Mouse (Mus musculus): ENCODE measurements around the gene Dohh.
A peak's percentile ranks its signal among the peaks of the same experiment; 100 is the strongest.

Dohh gene

GRCm38 (mm10) chr10:81345162-81345534, 39.1 kb upstream of the Dohh start:
- H3K4me1 ChIP-seq (replicated peaks; ENCODE audit: low read depth, low read length): peaks cover 84% of the 10 kb centered on the region
- H3K4me3 ChIP-seq (replicated peaks; ENCODE audit: low read length): no peak overlapping the region
- H3K9me3 ChIP-seq (ENCODE audit: low read length): no peaks in the 10 kb centered on the region
- TF ChIP-seq POU5F1 (IDR thresholded peaks at IDR 0.05; ENCODE audit: borderline replicate concordance, low read length) (no peak), NANOG (IDR thresholded peaks at IDR 0.05; ENCODE audit: borderline replicate concordance, low read length) (no peak), CTCF (conservative IDR thresholded peaks at IDR 0.05; ENCODE audit: low read length) (no peak)
- peaks cover 29% of the 10 kb centered on the region for H3K36me3 ChIP-seq (ENCODE audit: insufficient read depth, low read length)
- peaks cover 37% of the 10 kb centered on the region for H3K27me3 ChIP-seq (ENCODE audit: insufficient read depth, low read length)

- peaks cover 37% of the 10 kb centered on the region for H3K27me3 ChIP-seq (ENCODE audit: insufficient read depth, low read length)
- TF ChIP-seq NANOG (IDR thresholded peaks at IDR 0.05; ENCODE audit: borderline replicate concordance, low read length) (no peak), CTCF (conservative IDR thresholded peaks at IDR 0.05; ENCODE audit: low read length) (no peak), POU5F1 (IDR thresholded peaks at IDR 0.05; ENCODE audit: borderline replicate concordance, low read length) (no peak)
- H3K36me3 ChIP-seq (ENCODE audit: insufficient read depth, low read length): peaks cover 29% of the 10 kb centered on the region
- H3K9me3 ChIP-seq (ENCODE audit: low read length): no peaks in the 10 kb centered on the region
- peak overlapping the region; percentile 76 for H3K4me3 ChIP-seq (replicated peaks; ENCODE audit: low read length)
- H3K4me1 ChIP-seq (replicated peaks; ENCODE audit: low read depth, low read length): peaks cover 78% of the 10 kb centered on the region
Observed at GRCm38 (mm10) chr10:81346453-81347067, 37.7 kb upstream of the Dohh start.

- peaks cover 14% of the 10 kb centered on the region for H3K27me3 ChIP-seq (ENCODE audit: insufficient read depth, low read length)
- TF ChIP-seq NANOG (IDR thresholded peaks at IDR 0.05; ENCODE audit: borderline replicate concordance, low read length) (no peak), POU5F1 (IDR thresholded peaks at IDR 0.05; ENCODE audit: borderline replicate concordance, low read length) (no peak), CTCF (conservative IDR thresholded peaks at IDR 0.05; ENCODE audit: low read length) (no peak; the same call in 1 of the 2 replicates)
- no peaks in the 10 kb centered on the region for H3K9me3 ChIP-seq (ENCODE audit: low read length)
- H3K4me1 ChIP-seq (replicated peaks; ENCODE audit: low read depth, low read length): peaks cover 85% of the 10 kb centered on the region
- peak overlapping the region; percentile 97 for H3K4me3 ChIP-seq (replicated peaks; ENCODE audit: low read length)
- peaks cover 29% of the 10 kb centered on the region for H3K36me3 ChIP-seq (ENCODE audit: insufficient read depth, low read length)
Observed at GRCm38 (mm10) chr10:81349146-81349545, 35.1 kb upstream of the Dohh start.

DNA sequence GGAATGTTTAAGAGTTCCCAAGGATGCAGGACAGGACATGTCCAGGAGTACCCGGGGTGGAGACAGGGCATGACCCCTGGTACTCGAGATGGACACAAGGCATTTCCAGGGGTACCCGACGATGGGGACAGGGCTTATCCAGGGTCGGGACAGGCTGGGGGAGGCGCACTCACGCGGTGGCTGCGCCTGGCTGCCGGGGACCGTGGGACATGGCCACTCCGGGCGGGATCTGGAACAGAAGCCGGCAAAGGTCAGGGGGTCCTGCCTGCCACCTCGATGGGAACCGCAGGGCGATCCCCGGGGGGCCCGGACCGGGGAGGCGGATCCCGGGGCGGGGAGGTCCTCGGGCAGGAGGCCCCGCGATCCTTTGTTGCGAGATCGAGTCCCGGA, 34.3 kb upstream of the Dohh start:
- peaks cover 7% of the 10 kb centered on the region for H3K27me3 ChIP-seq (ENCODE audit: insufficient read depth, low read length)
- peaks cover 89% of the 10 kb centered on the region for H3K4me1 ChIP-seq (replicated peaks; ENCODE audit: low read depth, low read length)
- TF ChIP-seq NANOG (IDR thresholded peaks at IDR 0.05; ENCODE audit: borderline replicate concordance, low read length) (no peak), CTCF (conservative IDR thresholded peaks at IDR 0.05; ENCODE audit: low read length) (no peak), POU5F1 (IDR thresholded peaks at IDR 0.05; ENCODE audit: borderline replicate concordance, low read length) (no peak)
- H3K36me3 ChIP-seq (ENCODE audit: insufficient read depth, low read length): peaks cover 29% of the 10 kb centered on the region
- H3K9me3 ChIP-seq (ENCODE audit: low read length): no peaks in the 10 kb centered on the region
- peak overlapping the region; percentile 97 for H3K4me3 ChIP-seq (replicated peaks; ENCODE audit: low read length)

DNA sequence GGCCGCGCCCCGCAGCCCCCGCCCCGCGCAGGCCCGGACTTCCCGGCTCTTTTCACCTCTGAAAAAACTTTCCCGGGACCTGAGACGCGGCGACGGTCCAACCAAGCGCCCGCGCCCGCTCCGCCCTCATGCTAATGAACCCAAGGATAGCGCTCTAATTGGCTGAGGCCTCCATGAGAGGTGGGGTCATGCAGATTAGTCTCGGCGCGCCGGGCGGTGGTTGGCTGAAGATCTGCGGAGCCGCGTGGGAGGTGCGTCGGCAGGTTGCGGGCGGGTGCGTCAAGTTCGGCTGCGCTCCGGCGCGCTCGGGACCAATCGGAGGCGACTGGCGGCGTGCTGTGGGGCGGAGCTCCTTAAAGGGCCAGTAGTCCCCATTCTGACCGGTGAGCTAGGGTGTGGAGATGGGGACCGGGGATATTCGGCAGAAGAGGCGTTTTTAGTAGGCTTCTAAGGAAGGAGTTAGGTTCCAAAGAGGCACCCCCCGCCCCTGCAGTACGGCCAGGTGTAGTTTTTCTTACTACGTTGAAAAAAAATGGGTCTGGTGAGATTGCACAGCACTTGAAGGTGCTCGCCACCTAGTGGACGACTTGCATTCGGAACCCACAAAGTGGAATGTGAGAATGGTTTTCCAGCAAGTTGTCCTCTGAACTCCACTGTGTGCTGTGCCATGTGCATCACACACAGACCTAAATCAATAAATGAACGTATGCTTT, 33.7 kb upstream of the Dohh start, which contains the start of gene Hmg20b:
Gene Hmg20b (minus strand): TSS at position 130 of the 713 bp plus-strand sequence.
- Histone ChIP-seq H3K27me3 (ENCODE audit: insufficient read depth, low read length) (peaks cover 3% of the 10 kb centered on the region), H3K9me3 (ENCODE audit: low read length) (no peaks in the 10 kb centered on the region), H3K36me3 (ENCODE audit: insufficient read depth, low read length) (peaks cover 24% of the 10 kb centered on the region), H3K4me3 (replicated peaks; ENCODE audit: low read length) (peak within 1 kb of the TSS; percentile 97), H3K4me1 (replicated peaks; ENCODE audit: low read depth, low read length) (peaks cover 88% of the 10 kb centered on the region)
- TF ChIP-seq NANOG (IDR thresholded peaks at IDR 0.05; ENCODE audit: borderline replicate concordance, low read length) (no peak), CTCF (conservative IDR thresholded peaks at IDR 0.05; ENCODE audit: low read length) (peak; percentile 90), POU5F1 (IDR thresholded peaks at IDR 0.05; ENCODE audit: borderline replicate concordance, low read length) (no peak)

DNA sequence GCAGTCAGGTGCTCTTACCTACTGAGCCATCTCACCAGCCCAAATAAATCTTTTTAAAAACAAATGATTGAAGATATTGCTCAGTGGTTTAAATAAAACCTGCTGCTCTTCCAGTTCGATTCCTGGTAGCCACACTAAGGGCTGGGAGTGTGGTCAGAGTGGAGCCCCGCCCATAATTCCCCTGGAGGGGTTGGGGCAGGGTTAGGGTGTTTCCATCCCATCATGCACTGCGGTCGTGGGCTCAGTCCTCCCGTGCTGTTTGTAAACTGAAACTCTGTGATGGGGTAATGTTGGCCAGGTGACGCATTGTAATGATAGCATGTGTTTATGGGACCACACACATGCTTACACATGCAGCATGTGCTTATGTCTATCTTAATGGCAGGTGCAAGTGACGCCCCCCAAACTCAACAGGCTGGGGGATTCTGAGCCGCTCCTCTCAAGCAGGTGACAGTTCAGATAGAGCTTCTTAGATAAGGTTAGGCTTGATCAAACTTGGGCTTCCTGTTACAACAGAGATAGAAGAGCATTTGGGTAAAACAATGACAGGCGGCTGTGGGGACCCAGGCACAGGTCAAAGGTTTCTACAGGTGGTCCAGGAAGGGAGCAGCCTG, 32.4 kb upstream of the Dohh start:
- peak overlapping the region; percentile 97 for H3K4me3 ChIP-seq (replicated peaks; ENCODE audit: low read length)
- H3K36me3 ChIP-seq (ENCODE audit: insufficient read depth, low read length): peaks cover 18% of the 10 kb centered on the region
- H3K9me3 ChIP-seq (ENCODE audit: low read length): no peaks in the 10 kb centered on the region
- TF ChIP-seq CTCF (conservative IDR thresholded peaks at IDR 0.05; ENCODE audit: low read length) (no peak), NANOG (IDR thresholded peaks at IDR 0.05; ENCODE audit: borderline replicate concordance, low read length) (no peak), POU5F1 (IDR thresholded peaks at IDR 0.05; ENCODE audit: borderline replicate concordance, low read length) (no peak)
- H3K27me3 ChIP-seq (ENCODE audit: insufficient read depth, low read length): no peaks in the 10 kb centered on the region
- peaks cover 90% of the 10 kb centered on the region for H3K4me1 ChIP-seq (replicated peaks; ENCODE audit: low read depth, low read length)

- H3K27me3 ChIP-seq (ENCODE audit: insufficient read depth, low read length): no peaks in the 10 kb centered on the region
Observed at GRCm38 (mm10) chr10:81354738-81355477, 29.3 kb upstream of the Dohh start.

DNA sequence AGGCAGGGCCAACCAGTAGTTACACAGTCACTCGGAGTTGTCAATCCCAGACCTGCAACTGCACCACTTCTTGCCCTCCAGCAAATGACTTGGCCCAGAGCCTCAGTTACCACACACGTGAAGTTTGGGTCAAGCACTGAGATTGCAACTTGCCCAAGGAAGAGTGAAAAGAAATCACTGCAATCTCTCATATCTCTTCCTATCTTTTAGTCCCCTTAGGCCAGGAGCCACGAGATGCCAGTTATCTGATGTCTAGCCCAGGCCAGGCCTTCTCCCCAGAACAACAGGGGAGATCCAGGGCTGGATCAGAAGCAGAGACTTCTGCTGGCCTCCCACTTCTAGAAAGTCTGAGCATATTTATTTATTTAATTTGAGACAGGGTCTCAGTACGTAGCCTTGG, 28.7 kb upstream of the Dohh start:
- TF ChIP-seq CTCF (conservative IDR thresholded peaks at IDR 0.05; ENCODE audit: low read length) (no peak), NANOG (IDR thresholded peaks at IDR 0.05; ENCODE audit: borderline replicate concordance, low read length) (no peak), POU5F1 (IDR thresholded peaks at IDR 0.05; ENCODE audit: borderline replicate concordance, low read length) (no peak)

More at GRCm38 (mm10) chr10:81354738-81355477, 29.3 kb upstream of the Dohh start:
- H3K36me3 ChIP-seq (ENCODE audit: insufficient read depth, low read length): peaks cover 15% of the 10 kb centered on the region
- H3K4me1 ChIP-seq (replicated peaks; ENCODE audit: low read depth, low read length): peaks cover 85% of the 10 kb centered on the region
- TF ChIP-seq POU5F1 (IDR thresholded peaks at IDR 0.05; ENCODE audit: borderline replicate concordance, low read length): no peak
- no peak for TF ChIP-seq CTCF (conservative IDR thresholded peaks at IDR 0.05; ENCODE audit: low read length)
- no peak for TF ChIP-seq NANOG (IDR thresholded peaks at IDR 0.05; ENCODE audit: borderline replicate concordance, low read length)
- H3K9me3 ChIP-seq (ENCODE audit: low read length): no peaks in the 10 kb centered on the region
- H3K4me3 ChIP-seq (replicated peaks; ENCODE audit: low read length): peak overlapping the region; percentile 50

More for the DNA sequence above, 28.7 kb upstream of the Dohh start:
- Histone ChIP-seq H3K27me3 (ENCODE audit: insufficient read depth, low read length) (no peaks in the 10 kb centered on the region), H3K36me3 (ENCODE audit: insufficient read depth, low read length) (peaks cover 21% of the 10 kb centered on the region), H3K4me3 (replicated peaks; ENCODE audit: low read length) (peak overlapping the region; percentile 93; the same call in 1 of the 2 replicates), H3K4me1 (replicated peaks; ENCODE audit: low read depth, low read length) (peaks cover 91% of the 10 kb centered on the region), H3K9me3 (ENCODE audit: low read length) (no peaks in the 10 kb centered on the region)
